Mouse (Mus musculus): Measurements from ENCODE around the gene Gm3264. TPM values are rescaled to one million over a fixed set of nuclear protein-coding genes. Genes with fewer than 3 reads are reported as not detected.

Gm3264 gene
- not detected for total RNA-seq (2023)

DNA sequence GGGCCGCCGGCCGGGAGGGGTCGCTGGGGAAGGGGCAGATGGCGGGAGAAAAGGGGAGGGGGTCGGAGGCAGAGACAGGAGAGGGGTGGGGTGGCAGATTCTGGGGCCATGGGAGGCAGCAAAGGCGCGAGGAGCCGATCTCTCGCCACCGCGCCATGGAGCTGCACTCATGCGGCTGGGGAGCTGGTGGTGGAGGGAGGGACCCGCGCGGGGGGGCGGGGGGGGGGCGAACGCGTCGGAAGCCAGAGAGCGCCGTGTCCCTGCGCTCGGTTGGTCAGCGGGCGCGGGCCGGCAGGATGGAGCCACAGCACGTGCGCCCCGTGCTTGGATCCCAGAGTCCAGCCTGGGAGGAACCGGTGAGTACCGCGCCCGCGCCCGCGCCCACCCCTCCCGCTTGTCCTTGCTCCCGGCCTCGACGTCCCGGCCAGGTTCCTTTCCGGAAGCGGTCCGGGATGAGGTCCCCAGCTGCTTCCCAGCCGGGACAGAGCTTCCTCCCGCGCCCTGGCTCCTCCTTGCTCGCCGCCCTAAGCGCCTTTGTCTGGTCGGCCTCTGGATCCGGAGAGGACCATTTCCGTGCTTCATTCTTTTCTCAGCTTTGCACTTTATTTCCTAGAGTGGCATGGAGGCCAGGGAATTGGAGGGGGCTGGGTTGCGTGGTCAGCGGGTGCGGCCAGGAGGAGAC, at the start of gene Gm3264:
TSS of gene Gm3264 (plus strand) at position 278 of the 682 bp plus-strand sequence.

DNA sequence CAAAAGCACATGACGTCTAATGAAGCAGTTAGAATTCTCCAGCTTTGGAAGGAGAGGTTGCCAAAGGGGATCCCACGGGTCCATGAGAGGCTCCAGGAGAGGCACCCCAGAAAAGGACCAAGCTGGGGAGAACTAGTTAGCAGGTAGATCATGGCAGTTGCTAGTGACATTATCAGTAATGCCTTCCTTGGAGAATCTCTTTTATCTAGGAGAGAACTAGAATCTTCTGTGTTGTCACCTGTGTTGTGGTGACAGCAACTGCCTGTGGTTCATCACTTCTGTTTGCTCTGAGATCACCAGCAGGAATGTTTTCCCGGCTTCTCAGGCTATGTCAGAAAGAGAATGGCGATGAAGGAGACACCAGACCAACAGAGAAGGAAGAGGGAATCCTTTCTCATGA, 17.6 kb upstream of the Gm3264 start, which contains the start of gene Gm3269:
TSS of gene Gm3269 (plus strand) at position 301 of the 400 bp plus-strand sequence.

DNA sequence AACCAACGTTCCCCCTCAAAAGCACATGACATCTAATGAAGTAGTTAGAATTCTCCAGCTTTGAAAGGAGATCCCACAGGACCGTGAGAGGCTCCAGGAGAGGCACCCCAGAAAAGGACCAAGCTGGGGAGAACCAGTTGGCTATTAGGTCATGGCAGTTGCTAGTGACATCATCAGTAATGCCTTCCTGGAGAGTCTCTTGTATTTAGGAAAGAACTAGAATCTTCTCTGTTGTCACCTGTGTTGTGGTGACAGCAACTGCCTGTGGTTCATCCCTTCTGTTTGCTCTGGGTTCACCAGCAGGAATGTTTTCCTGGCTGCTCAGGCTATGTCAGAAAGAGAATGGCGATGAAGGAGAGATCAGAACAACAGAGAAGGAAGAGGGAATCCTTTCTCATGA, 36.7 kb downstream of the Gm3264 start, which contains the start of gene Gm3278:
TSS of gene Gm3278 (plus strand) at position 301 of the 400 bp plus-strand sequence.

Other genes with a start within 250 kb of the Gm3264 start
- not detected for gene Gm8159, start 223.2 kb upstream of the Gm3264 start, total RNA-seq (2023)
- gene Gm3239, start 191.4 kb upstream of the Gm3264 start, total RNA-seq (2023), result not detected
- not detected for gene Gm7876, start 146.3 kb upstream of the Gm3264 start, total RNA-seq (2023)
- gene Gm3252, start 128.8 kb upstream of the Gm3264 start, total RNA-seq (2023), result not detected
- gene Gm9602, start 79.2 kb upstream of the Gm3264 start, total RNA-seq (2023), result not detected
- not detected for gene Gm3269, start 17.5 kb upstream of the Gm3264 start, total RNA-seq (2023)
- gene Gm3278, start 36.8 kb downstream of the Gm3264 start, total RNA-seq (2023), result not detected
- not detected for gene Gm8297, start 128.4 kb downstream of the Gm3264 start, total RNA-seq (2023)
- gene Gm3298, start 160.3 kb downstream of the Gm3264 start, total RNA-seq (2023), result not detected
- not detected for gene 4930555G01Rik, start 195.1 kb downstream of the Gm3264 start, total RNA-seq (2023)
- gene Gm8281, start 215.5 kb downstream of the Gm3264 start, total RNA-seq (2023), result not detected

Data from CD4-positive naive resting alpha-beta T cell, adult 76 days (primary cell).